Mouse (Mus musculus) embryo, embryonic 10.5 days (tissue): ENCODE data around the gene Ttc30a1.
"Not testable (repeated sequence)": the region's sequence is repeated elsewhere in the genome, so short reads cannot be mapped to it uniquely, and the experiment has no call there.

Experiments
- DNase-seq: peaks from one replicate; pipeline ENCODE4 v3.0.0-alpha.2; 2015; ENCODE audit warnings: low spot score

The Ttc30a1 gene

DNA sequence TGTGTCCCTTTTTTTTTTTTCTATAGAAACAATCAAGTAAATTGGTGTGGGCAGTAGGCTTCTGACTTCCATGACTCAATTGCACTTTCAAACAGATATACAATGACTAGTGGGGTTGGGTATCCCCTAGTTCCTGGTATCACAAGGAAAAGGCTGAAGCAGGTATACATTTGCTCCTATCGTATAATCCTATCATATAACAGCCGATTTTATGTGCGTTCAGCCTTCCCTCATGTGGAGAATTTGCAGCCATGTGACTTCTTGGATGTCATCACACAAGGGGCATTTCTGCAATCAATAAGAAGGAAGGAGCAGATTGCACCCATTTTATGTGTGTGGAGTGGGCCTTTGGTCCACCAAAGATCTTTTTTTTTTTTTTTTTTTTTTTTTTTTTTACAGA, 1.3 kb upstream of the Ttc30a1 start:
- no peak for DNase-seq

DNA sequence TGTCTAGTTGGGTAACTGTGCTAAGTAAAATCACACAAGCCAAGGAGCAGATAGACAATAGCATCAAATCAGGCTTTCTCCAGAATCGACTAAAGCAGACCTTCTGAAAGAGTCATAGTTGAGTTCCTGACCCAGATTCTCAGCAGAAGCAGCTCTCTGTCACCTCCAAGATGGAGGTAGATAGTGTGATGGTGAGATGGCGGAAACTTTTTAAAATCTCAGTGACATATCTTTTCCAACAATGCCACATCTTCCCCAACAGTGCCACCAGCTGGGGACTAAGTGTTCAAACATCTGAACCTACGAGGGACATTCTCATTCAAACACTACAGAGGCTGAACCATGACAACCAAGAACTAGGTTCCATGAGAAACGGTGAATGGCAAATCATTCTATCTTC, 859 bp upstream of the Ttc30a1 start:
- DNase-seq = no peak

DNA sequence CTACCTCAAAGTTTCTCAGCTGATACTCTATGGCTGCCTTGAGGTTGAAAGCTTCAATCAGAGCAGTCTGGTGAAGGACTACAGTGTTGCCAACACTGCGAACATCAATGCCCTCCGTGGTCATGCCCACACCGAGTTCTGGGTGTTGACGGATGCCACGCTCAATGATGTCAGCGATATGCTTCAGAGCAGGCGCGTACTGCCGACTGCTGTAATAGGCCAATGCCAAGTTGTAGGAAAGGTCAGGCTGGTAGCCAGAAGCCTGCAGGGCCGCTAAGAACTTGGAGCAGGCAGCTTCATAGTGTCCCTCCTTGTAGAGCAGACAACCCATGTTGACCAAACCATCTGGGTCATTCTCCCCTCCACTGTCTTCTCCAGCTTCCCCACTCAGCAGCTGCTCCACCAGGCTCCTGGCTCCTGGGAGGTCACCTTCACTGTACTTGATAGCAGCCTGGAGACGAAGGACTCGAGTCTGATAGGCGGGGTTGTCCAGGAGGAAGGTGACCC, 781 bp downstream of the Ttc30a1 start:
- not testable (repeated sequence) for DNase-seq

DNA sequence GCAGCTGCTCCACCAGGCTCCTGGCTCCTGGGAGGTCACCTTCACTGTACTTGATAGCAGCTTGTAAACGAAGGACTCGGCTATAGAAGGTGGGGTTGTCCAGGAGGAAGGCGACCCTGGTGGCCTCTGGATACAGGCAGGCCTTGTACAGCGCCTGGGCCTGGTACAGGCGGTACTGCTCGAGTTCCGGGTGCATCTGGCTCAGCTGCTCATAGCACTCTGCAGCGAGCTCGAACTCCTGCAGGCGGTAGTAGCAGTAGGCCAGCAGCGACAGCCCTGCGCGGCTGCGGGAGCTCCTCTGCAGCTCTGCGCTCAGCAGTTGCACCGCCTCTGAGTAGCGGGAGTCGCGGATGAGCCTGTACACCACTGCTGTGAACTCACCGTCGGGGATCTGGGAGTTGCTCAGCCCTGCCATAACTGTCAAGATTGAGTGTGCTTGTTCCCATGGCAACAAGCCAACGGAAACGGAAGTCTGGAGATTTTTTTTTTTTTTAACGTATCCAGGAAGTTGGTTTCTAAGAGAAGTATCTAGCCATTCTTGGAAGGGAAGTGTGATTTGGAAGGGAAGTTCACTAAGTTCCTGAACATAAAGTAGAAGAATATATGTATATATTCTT, 3.9 kb downstream of the Ttc30a1 start, which contains the start of gene Ttc30a2:
Gene Ttc30a2, minus strand, starts transcription at position 419 of the 617 bp plus-strand sequence.
- DNase-seq = peak; percentile 66

DNA sequence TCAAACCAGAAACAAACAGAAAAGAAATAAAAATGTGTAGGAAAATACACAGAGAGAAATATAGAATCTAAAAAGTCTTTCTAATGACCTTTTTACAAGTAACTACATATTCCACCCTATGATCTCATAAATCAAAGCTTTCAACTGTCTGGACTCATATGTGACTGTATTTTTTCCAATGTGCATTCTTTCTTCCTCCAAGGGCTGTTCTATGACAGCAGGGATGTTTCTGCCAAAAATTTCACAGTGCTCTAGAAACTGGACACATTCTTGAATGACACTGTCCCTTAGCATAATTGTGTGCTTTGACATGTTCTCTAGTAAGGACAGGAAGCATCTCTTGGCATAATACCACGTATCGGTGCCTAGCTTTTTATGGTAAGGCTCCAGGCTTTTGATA, 5.7 kb downstream of the Ttc30a1 start:
- DNase-seq = not testable (repeated sequence)

DNA sequence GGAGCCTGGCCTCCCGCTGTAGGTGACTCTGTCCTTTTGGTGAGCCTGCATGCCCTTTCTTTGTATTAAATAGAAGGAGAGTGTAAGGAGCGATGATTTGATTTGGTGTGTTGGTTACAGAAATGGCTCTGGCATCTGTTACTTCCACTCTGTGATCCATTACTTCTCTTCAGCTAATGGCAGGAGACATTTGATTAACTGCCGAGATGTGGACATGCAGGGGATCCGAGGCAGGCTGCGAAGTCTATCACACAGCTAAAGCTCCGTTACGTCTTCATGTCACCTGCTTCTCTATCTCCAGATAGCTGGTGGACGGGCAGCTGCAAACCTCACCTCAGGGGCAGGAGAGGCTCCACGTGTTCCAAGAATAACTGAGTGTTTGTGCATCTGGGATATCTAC, 7.6 kb downstream of the Ttc30a1 start:
- DNase-seq = no peak

DNA sequence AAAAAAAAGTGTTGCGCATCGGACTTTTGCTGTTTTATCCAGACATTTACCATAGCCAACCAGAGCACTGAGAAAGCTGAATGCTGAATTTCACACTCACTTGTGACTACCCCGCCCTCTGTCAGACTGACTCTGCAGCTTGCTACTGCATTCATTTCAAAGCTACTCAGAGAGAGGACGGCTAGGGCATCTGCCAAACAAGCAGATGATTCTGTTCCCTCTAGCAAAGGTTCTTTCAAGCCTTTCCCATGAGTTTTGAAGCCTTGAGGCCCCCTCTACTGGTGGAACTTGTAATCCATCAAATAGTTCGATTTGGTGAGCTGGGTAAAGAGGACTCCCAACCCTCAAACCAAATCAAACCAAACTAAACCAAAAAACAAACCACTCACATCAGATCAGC, 16.8 kb downstream of the Ttc30a1 start:
- DNase-seq = peak; percentile 91

DNA sequence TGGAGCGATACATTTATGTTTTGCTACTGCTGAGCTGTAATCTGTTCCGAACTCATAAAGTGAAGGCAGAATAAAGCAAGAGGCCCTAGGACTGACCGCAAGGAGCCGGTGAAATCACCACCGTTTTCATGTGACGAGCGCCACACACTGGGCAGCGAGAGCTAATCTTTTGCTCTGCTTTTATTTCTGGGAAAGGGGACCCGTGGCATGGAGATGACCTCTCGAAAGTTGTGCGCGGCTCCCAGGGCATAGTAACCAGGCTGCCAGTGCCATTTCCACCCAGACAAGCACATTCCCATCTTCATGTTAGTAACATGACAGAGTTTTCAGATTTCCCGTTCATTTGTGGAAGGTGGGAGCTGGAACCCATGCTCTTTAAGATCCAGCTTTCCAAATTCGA, 17.3 kb downstream of the Ttc30a1 start:
- peak; percentile 84 for DNase-seq

DNA sequence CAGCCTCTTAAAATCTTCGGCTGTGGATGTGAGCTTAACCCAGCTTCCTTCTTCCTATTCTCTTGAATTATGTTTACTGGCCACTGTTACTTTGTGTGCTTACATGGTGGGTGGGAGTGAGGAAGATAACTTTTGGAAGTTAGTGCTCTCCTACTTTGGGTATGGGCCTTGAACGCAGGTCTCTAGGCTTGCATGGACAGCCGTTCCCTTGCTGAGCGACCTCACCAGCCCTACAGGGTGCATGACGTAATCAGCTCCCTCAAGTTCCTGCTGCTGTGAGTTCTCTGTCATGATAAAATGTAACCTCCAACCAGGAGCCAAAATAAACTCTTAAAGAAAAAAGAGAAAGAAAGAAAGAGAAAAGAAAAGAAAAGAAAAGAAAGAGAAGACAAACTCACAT, 17.7 kb downstream of the Ttc30a1 start:
- no peak for DNase-seq

DNA sequence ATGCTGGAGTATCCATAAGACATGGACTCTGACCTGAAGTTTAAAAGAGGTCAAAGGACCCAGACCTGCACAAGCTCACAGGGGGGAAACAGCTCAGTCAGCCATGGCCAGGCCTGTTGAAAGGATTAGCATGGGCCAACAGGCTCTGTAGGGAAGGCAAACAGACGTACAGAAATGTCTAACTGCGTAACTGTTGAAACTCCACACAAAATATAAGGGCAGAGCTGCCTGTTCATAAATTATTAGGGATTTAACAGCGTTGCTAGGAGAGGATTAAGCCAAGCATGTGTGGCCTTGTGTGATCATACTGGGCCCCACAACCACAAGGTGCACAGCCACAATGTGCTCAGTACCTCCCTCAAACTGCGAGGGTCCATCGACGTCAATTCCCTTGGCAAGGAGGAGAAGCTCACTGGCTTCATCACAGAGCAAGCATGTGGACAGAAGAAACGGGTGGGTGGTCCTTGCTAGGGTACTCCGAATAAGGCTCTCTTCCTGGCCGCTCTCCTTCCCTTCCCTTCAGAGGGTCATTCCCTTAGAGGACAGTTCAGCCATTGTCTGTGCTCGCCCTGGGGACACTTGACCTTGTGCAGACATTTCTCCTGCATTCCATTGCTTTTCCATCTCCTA, 18.4 kb downstream of the Ttc30a1 start:
- peak; percentile 39 for DNase-seq

DNA sequence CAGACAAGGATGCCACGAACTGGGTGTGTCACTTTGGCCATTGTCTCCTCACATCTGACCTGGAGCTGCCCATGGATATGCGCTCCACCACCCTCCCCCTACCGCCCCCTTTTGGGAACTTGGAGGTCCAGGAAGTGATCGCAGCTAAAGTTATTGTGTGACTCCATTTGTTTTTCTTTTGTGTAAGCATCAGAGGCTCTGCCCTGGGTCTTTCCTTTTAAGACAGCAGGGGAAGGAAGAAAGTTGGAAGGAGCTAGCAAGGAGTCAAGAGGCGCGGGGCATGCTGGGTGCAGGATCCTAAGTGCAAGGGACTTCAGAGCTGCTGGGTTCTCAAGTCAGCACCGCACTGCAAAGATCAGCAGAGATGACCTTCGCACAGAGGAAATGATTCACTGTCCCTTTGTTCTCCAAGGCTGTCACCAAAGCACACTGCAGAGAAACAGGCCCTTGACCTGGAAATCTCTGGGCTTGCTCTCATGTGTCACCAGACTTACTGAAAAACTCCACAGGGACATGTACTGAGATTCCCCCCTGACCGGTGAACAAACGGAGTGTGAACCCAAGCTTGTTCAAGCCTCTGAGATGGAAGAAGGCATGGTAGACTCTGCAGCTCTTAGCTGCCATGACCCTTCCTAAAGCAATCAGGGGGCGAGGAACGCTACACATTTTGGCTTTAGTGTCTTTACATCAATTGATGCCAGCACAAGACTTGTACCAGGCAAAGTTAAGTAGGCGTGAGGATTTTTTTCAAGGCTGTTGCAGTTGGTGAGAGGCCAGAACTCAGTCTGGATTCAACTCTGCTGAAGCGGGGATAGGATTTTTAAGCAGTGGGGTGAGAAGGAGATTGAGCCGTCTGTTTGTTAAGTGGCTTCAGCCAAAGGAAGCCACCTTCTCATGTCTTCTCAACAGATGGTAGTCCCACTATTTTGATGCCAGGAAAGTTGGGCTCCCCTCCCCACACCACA, 21.1 kb downstream of the Ttc30a1 start:
- peak; percentile 65 for DNase-seq

DNA sequence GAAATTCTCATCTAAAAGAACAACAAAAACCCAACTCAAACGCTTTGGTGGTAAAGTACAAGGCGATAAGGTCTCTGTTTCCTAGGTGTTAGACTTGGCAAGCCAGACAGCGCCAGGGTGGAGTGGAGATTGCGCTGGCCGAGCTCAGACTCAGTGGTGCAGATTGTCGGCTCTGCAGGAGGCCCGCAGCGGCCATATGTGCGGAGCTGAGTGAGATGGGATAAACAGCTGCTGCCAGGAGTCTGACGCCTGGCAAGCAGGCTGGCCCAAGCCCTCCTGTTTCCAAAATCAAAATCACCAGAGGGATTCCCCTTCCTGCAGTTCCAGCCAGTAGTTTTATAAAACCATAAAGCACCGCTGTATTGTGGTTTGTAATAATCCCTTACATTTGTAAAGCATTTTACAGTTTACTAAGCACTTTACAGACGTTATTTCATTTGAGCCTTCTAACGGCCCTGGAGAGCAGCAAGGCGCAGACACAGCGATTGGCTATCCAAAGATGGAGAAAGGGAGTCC, 21.9 kb downstream of the Ttc30a1 start:
- no peak for DNase-seq

DNA sequence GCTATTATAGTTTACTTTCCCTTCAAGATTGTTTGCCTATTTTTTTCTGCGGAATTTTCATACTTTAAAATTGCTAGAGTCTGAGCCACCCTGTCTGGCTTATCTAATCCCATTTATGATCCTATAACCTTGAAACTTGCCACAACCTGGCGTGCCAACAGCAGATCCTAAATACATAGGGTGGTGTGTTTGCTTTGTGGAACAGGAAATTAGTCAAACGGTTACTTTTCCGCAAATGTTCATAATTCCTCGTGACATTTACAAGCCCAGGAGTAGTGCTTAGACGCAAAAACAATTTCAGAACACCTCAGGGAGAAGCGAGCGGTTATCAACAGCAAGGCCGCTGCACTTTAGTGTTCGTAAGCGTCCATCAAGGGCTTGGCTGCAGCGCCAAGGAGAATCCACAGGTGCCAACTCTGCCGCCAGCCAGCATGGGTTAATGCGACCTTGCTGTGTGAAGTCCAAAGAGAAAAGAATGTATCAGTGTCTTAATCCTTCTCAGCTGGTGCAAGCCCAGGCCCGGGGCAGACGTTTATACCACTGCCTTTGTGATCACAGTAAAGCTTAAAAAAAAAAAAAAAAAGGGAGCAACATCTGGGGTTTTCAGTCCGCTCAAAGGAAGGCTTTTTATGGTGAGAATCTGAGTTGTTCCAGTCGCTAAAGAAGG, 22.5 kb downstream of the Ttc30a1 start:
- peak; percentile 64 for DNase-seq

DNA sequence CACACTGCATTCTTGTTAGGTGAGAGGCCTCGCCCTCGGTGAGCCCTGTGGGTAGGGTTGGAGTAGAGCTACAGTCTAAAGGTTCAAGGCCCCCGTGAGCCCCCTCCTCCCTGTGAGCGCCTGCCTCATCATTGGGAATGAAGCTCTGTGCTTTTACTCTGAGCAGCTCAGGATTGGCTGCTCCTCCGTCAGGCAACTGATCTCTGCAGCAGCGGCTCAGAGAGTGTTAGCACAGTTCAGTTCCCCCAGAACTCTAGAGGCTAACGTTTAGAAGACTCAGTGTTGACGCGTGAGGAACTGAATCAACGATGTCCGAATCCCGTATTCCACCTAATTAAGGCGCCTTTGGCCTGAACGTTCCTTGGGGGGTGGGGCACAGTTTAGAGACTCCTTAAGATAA, 26.1 kb downstream of the Ttc30a1 start:
- no peak for DNase-seq

DNA sequence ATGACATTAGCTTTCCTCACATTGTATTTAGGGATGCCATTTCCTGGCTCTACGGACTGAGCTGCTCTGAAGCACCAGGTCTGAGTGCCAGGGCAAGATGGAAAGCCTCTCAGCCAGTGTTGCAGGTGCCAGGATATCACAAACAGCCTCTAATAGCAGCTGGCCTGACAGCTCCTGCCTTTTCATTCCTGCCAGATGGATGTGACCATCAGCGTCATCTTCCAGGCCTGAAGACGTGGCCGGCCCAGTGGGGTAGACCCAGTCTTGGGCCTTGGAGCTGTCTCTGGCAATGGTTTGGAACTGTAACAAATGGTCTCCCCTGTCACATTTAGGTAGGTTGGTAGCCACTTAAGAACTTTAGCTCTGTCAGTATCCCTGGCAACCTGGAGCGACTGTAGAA, 28.4 kb downstream of the Ttc30a1 start:
- no peak for DNase-seq

DNA sequence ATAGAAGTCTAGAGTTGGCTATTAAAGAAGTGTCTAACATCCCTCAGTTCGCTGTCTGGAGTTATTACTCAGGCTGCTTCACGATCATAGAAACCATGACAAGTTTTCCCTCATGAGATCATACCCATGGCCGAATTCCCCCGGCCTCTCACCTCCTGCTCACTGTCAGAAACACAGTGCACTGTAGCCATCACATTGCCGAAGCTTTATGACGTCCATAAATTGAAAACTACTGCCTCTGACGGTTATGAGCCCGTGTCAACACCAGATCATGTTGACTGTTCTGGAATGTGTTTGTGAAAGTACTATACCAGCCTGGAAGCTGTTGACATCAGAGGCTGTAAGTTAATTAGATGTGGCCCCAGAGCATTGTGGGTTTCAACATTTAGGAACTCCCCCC, 31.1 kb downstream of the Ttc30a1 start:
- no peak for DNase-seq

DNA sequence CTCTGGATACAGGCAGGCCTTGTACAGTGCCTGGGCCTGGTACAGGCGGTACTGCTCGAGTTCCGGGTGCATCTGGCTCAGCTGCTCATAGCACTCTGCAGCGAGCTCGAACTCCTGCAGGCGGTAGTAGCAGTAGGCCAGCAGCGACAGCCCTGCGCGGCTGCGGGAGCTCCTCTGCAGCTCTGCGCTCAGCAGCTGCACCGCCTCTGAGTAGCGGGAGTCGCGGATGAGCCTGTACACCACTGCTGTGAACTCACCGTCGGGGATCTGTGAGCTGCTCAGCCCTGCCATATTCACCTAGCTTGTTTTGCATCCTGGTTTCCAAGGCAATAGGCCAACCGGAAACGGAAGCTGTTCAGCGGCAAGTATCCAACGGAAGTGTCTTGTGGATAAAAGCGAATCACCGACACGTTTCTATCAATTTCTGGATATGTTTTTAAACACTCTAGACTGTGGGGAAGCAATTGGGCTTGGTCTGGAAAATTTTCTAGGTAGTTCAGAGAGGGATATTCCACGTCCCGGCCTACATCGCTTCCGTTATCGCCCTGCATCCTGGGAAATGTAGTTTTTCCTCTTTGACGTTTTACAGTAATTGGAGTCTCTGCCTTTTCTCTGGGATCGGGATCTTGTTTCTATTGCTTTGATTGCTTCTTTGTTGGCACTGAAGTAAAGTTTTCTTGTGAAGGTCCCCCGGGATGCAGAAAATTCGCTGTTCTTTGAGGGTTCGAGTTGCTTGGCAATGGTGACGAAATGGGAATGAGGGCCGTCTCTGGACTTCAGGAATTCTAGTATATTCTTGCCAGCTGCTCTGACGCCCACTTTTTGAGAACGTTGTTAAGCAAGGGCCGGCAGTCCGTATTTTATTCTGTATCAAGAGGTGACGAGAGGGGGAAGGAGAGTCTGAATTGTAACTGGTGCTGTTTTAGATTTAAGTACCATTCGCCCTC, 43.4 kb downstream of the Ttc30a1 start, which contains the start of gene Ttc30b:
Gene Ttc30b, minus strand, starts transcription at position 469 of the 947 bp plus-strand sequence.
- peak; percentile 92 for DNase-seq

DNA sequence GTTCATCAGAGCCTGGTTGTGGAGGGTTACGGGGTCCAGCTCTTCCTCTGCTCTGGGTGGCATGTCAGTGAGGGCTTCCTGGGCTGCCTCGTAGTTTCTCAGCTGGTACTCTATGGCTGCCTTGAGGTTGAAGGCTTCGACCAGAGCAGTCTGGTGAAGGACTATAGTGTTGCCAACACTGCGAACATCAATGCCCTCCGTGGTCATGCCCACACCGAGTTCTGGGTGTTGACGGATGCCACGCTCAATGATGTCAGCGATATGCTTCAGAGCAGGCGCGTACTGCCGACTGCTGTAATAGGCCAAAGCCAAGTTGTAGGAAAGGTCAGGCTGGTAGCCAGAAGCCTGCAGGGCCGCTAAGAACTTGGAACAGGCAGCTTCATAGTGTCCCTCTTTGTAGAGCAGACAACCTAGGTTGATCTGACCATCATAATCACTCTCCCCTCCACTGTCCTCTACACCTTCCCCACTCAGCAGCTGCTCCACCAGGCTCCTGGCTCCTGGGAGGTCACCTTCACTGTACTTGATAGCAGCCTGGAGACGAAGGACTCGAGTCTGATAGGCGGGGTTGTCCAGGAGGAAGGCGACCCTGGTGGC, 44.1 kb downstream of the Ttc30a1 start:
- DNase-seq = not testable (repeated sequence)

DNA sequence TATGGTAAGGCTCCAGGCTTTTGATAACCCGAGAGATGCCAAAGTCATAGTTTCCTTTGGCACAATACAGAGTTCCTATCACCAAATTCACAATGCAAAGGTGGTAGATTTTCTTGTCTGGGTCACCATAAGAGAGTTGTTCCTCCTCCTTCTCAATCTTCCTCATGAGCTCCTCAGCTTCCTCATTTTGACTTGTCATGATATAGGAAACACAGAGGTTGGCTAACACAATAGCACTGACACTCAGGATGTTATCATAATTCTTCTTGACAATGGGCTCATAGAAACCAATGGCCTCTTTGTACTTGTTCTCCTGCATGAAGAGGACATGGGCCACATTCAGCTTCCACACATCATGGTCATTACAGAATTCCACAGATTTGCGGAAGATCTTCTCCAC, 45.1 kb downstream of the Ttc30a1 start:
- not testable (repeated sequence) for DNase-seq

DNA sequence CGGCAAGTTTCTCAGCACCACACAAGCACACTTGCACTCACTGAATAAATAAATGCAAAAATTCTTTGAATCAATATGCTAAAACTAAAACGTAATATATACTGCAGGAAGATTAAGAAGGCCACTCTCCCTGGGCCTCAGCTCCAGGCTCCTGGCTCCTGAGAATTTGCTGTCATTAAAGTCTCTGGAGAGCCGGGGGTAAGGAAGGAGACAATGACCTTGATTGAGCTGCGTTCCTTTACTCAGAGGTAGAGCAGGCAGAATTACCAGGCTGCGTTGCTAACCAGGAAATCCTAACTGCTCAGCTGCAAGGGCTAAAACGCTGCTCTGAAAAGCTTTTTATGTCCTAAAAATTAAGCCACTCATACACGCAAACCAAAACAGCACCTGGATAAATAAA, 48.2 kb downstream of the Ttc30a1 start:
- peak; percentile 29 for DNase-seq
